Mouse (Mus musculus): ENCODE results near the gene Pitx2. TPM values are rescaled to one million over a fixed set of nuclear protein-coding genes. Genes with fewer than 3 reads are reported as not detected.

The Pitx2 gene
- polyA plus RNA-seq, 1 experiment from 2014 or later, result 0.20 TPM

DNA sequence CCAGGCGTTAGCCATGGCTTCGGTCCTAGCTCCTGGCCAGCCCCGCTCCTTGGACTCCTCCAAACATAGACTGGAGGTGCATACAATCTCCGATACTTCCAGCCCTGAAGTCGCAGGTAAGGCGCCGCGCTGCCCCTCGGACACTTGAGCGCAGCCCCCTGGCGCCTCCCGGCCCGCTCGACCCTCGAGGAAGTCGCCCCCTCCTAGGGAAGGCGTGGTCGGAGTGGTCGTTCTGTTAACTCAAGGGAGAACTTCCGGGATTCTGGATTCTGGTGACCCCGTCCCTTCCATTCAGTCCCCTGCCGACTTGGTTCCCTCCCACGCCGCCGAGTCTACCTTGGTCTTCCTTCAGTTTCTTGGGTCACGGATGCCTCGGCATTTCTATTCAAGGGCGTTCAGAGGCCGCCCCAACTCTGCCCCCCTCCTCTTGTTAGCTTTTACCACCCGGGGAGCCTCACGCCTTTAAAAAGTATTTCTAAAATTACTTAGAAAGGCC, 15.0 kb downstream of the Pitx2 start:
- Histone ChIP-seq H3K4me3 (ENCODE audit: low read depth, low read length) (peak overlapping the region; percentile 57), H3K9ac (replicated peaks) (no peak overlapping the region), H3K9me3 (ENCODE audit: low read length) (no peaks in the 10 kb centered on the region), H3K36me3 (replicated peaks; ENCODE audit: insufficient read depth, low read length) (no peaks in the 10 kb centered on the region), H3K4me1 (ENCODE audit: insufficient read depth) (peaks cover 9% of the 10 kb centered on the region; the same call in 1 of the 2 replicates), H3K4me2 (ENCODE audit: low read depth, low read length) (peak overlapping the region; percentile 83), H3K27ac (ENCODE audit: low read depth) (no peak overlapping the region), H3K27me3 (ENCODE audit: insufficient read depth, low read length) (peaks cover 97% of the 10 kb centered on the region)
- DNase-seq (no peak), ATAC-seq (no peak)
- TF ChIP-seq CTCF (IDR thresholded peaks at IDR 0.05; ENCODE audit: low read depth) (no peak), EP300 (IDR thresholded peaks at IDR 0.05; ENCODE audit: low read depth) (no peak)
- 1% methylated on average over 31 of the region's 31 CpGs for WGBS (ENCODE audit: insufficient replicate concordance)

DNA sequence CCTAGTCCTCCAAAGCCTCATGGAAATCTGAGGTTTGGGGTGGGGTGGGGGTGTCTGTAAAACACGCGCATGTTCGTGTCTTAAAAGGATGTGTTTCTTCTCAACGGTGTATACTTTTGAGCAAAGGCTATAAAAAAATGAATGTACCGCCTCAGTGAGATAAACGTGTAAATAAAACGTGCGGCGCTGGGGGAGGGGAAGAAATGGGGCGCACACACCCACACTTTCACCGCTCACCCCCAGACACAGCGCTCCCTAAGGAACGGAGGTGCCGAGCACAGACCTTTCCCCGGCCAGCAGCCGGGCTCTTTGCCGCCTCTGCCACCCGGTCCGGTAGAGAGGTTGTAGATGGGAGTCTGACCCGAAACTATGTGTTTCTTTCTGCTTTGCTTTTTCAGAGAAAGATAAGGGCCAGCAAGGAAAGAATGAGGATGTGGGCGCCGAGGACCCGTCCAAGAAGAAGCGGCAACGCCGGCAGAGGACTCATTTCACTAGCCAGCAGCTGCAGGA, 15.6 kb downstream of the Pitx2 start:
- TF ChIP-seq CTCF (IDR thresholded peaks at IDR 0.05; ENCODE audit: low read depth) (no peak), EP300 (IDR thresholded peaks at IDR 0.05; ENCODE audit: low read depth) (no peak)
- Histone ChIP-seq H3K27me3 (ENCODE audit: insufficient read depth, low read length) (peaks cover 97% of the 10 kb centered on the region), H3K4me1 (ENCODE audit: insufficient read depth) (peaks cover 9% of the 10 kb centered on the region; the same call in 1 of the 2 replicates), H3K36me3 (replicated peaks; ENCODE audit: insufficient read depth, low read length) (no peaks in the 10 kb centered on the region), H3K9me3 (ENCODE audit: low read length) (no peaks in the 10 kb centered on the region), H3K4me2 (ENCODE audit: low read depth, low read length) (peak overlapping the region; percentile 83; the same call in 1 of the 2 replicates), H3K9ac (replicated peaks) (no peak overlapping the region), H3K4me3 (ENCODE audit: low read depth, low read length) (peak overlapping the region; percentile 57; the same call in 1 of the 2 replicates), H3K27ac (ENCODE audit: low read depth) (no peak overlapping the region)
- ATAC-seq (no peak), DNase-seq (no peak)
- WGBS (ENCODE audit: insufficient replicate concordance), result under 1% methylated on average over 26 of the region's 26 CpGs

DNA sequence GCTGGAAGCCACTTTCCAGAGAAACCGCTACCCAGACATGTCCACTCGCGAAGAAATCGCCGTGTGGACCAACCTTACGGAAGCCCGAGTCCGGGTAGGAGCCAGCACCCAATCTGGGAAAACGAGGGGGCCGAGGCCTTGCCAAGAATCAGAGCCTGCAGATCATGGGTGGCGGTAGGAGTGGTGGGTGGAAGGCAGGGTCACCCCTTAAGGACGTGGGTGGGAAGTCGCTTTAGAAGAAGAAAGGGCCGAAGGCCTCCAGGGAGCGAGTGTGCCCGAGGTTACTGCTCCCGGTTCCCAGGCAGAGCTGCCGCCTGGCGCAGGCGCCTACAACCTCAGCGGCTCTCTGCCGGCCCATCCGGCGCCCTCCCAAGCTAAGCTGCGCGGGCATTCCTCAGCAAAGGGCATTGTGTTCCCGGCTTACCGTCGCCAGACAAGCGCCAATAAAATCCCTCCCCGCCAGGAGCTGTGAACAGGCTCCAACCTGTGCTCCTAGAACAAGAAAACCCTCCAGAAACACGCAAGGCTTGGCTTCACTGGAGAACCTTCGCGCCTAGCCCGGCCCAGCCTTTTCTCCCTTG, 16.2 kb downstream of the Pitx2 start:
- Histone ChIP-seq H3K9me3 (ENCODE audit: low read length) (no peaks in the 10 kb centered on the region), H3K9ac (replicated peaks) (no peak overlapping the region), H3K27me3 (ENCODE audit: insufficient read depth, low read length) (peaks cover 97% of the 10 kb centered on the region), H3K27ac (ENCODE audit: low read depth) (no peak overlapping the region), H3K4me2 (ENCODE audit: low read depth, low read length) (peak overlapping the region; percentile 29; the same call in 1 of the 2 replicates), H3K4me3 (ENCODE audit: low read depth, low read length) (peak overlapping the region; percentile 57; the same call in 1 of the 2 replicates), H3K4me1 (ENCODE audit: insufficient read depth) (peaks cover 9% of the 10 kb centered on the region; the same call in 1 of the 2 replicates), H3K36me3 (replicated peaks; ENCODE audit: insufficient read depth, low read length) (no peaks in the 10 kb centered on the region)
- no peak for ATAC-seq
- whole genome bisulfite sequencing (ENCODE audit: insufficient replicate concordance), result 3% methylated on average over 35 of the region's 35 CpGs
- no peak for DNase-seq
- TF ChIP-seq CTCF (IDR thresholded peaks at IDR 0.05; ENCODE audit: low read depth) (no peak), EP300 (IDR thresholded peaks at IDR 0.05; ENCODE audit: low read depth) (no peak)

DNA sequence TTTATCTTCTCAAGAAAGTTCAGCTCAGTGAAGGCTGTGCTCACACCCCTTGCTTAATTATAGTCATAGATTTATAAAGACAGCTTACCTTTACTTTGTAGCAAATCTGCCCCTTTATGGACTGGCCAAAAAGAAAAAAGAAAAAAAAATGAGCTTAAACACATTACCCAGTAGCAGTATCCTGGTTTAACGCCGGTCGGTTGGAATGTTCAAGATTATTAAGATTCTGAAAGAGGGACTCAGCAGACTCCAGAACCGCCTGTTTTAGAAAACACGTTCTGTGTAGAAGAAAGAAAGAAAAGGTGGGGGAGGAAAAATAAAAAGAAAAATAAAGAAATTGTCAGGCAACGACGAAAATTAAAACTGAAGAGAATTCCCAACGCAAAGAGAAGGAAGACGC, 16.8 kb downstream of the Pitx2 start:
- DNase-seq, result no peak
- H3K27me3 ChIP-seq (ENCODE audit: insufficient read depth, low read length), result peaks cover 99% of the 10 kb centered on the region
- TF ChIP-seq CTCF (IDR thresholded peaks at IDR 0.05; ENCODE audit: low read depth) (no peak), EP300 (IDR thresholded peaks at IDR 0.05; ENCODE audit: low read depth) (no peak)
- no peak for ATAC-seq
- H3K27ac ChIP-seq (ENCODE audit: low read depth), result no peak overlapping the region
- H3K4me3 ChIP-seq (ENCODE audit: low read depth, low read length), result no peak overlapping the region
- no peaks in the 10 kb centered on the region for H3K36me3 ChIP-seq (replicated peaks; ENCODE audit: insufficient read depth, low read length)
- peaks cover 9% of the 10 kb centered on the region; the same call in 1 of the 2 replicates for H3K4me1 ChIP-seq (ENCODE audit: insufficient read depth)
- WGBS (ENCODE audit: insufficient replicate concordance), result 2% methylated on average over 9 of the region's 9 CpGs
- no peaks in the 10 kb centered on the region for H3K9me3 ChIP-seq (ENCODE audit: low read length)
- no peak overlapping the region for H3K4me2 ChIP-seq (ENCODE audit: low read depth, low read length)
- H3K9ac ChIP-seq (replicated peaks), result no peak overlapping the region

DNA sequence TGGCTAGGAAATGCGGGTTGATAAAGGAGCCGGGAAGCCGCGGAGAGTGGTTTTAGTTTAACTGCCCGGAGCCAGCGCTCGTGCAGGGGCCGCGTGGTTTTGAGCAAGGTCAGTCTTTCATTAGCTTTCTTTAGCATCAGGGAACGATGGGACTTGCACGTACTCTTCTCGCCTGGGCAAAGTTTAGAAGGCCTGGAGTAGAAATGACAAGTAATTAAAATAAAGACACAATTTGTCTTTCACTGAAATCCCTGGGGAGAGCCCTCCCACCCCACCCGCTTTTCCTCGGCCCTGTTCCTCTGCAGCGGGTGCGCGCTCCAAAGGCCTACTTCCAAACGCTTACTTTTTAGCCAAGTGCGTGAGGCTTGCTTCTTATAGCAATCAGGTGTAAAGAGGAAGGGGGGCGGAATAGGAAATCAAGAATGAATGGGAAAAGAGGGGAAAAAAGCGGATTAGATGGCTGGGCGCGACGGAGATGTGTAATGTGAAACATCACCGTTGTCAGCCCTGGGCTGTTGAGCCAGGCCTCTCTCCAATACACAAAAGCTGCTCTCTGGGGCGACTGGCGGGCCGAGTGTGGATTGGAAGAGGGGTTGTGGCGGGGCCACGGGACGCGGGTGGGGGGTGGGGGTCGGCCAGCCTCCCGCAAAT, 17.4 kb downstream of the Pitx2 start:
- Histone ChIP-seq H3K27ac (ENCODE audit: low read depth) (no peak overlapping the region), H3K4me1 (ENCODE audit: insufficient read depth) (peaks cover 9% of the 10 kb centered on the region; the same call in 1 of the 2 replicates), H3K4me3 (ENCODE audit: low read depth, low read length) (no peak overlapping the region), H3K36me3 (replicated peaks; ENCODE audit: insufficient read depth, low read length) (no peaks in the 10 kb centered on the region), H3K27me3 (ENCODE audit: insufficient read depth, low read length) (peaks cover 99% of the 10 kb centered on the region), H3K9me3 (ENCODE audit: low read length) (no peaks in the 10 kb centered on the region), H3K9ac (replicated peaks) (no peak overlapping the region), H3K4me2 (ENCODE audit: low read depth, low read length) (no peak overlapping the region)
- no peak for TF ChIP-seq EP300 (IDR thresholded peaks at IDR 0.05; ENCODE audit: low read depth)
- no peak for TF ChIP-seq CTCF (IDR thresholded peaks at IDR 0.05; ENCODE audit: low read depth)
- WGBS (ENCODE audit: insufficient replicate concordance), result 2% methylated on average over 34 of the region's 34 CpGs
- no peak for DNase-seq
- no peak for ATAC-seq

DNA sequence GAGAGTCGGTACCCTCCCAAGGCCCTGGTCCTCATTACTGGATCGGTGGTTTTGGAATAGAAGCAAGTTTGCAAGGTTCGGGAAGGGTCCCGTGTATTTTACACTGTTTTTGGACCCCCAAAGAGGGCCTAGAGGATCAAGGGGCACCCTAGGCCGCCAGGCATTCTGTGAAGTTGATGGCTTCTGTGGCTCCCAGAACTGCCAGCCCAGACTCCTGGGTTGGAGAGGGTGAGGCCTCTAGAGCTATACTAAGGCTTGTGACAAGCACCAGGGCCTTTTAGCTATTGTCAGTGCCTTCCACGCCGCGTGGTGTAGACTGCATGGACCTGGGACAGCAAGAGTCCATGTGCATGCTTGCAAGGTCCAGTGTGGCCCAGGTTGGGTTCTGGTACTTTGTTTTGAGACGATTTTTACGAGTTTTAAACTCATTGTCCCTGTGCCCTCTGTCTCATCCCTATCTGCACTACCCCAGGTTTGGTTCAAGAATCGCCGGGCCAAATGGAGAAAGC, 18.2 kb downstream of the Pitx2 start:
- no peaks in the 10 kb centered on the region for H3K36me3 ChIP-seq (replicated peaks; ENCODE audit: insufficient read depth, low read length)
- H3K9me3 ChIP-seq (ENCODE audit: low read length), result no peaks in the 10 kb centered on the region
- H3K27me3 ChIP-seq (ENCODE audit: insufficient read depth, low read length), result peaks cover 98% of the 10 kb centered on the region
- H3K4me1 ChIP-seq (ENCODE audit: insufficient read depth), result peaks cover 9% of the 10 kb centered on the region; the same call in 1 of the 2 replicates
- H3K4me2 ChIP-seq (ENCODE audit: low read depth, low read length), result no peak overlapping the region
- no peak overlapping the region for H3K27ac ChIP-seq (ENCODE audit: low read depth)
- ATAC-seq, result no peak
- no peak for TF ChIP-seq CTCF (IDR thresholded peaks at IDR 0.05; ENCODE audit: low read depth)
- TF ChIP-seq EP300 (IDR thresholded peaks at IDR 0.05; ENCODE audit: low read depth), result no peak
- H3K4me3 ChIP-seq (ENCODE audit: low read depth, low read length), result no peak overlapping the region
- DNase-seq, result no peak
- WGBS (ENCODE audit: insufficient replicate concordance), result 7% methylated on average over 12 of the region's 12 CpGs
- H3K9ac ChIP-seq (replicated peaks), result no peak overlapping the region

Measured in liver, postnatal 0 days (tissue).